Mouse (Mus musculus) C2C12 (cell line): Measurements from ENCODE around the gene Tbl1xr1.

ENCODE experiments used
- CEBPB ChIP-seq: IDR thresholded peaks from one replicate; pipeline ENCODE4 v1.6.1; 2011; ENCODE audit warnings: low read depth, mild to moderate bottlenecking, control low read depth, moderate library complexity
- CTCF ChIP-seq: IDR thresholded peaks from one replicate; pipeline ENCODE4 v1.5.1; 2011; ENCODE audit not compliant: control insufficient read depth, insufficient read depth, insufficient read length
- FOSL1 ChIP-seq: IDR thresholded peaks from one replicate; pipeline ENCODE4 v1.8.0; 2011; ENCODE audit warnings: mild to moderate bottlenecking, low read length; ENCODE audit not compliant: poor library complexity, insufficient read depth, severe bottlenecking
- MAX ChIP-seq: IDR thresholded peaks from one replicate; pipeline ENCODE4 v1.6.1; 2011; ENCODE audit warnings: mild to moderate bottlenecking, control low read depth
- MYOD1 ChIP-seq: IDR thresholded peaks from one replicate; pipeline ENCODE4 v1.6.1; 2011; ENCODE audit warnings: low read depth; ENCODE audit not compliant: control insufficient read depth, insufficient read length
- MYOG ChIP-seq: IDR thresholded peaks from one replicate; pipeline ENCODE4 v1.6.1; 2011; ENCODE audit not compliant: control insufficient read depth, insufficient read length; ENCODE audit errors: extremely low read depth
- USF1 ChIP-seq: IDR thresholded peaks from one replicate; pipeline ENCODE4 v1.6.1; 2011; ENCODE audit warnings: low read depth, mild to moderate bottlenecking, control low read depth, moderate library complexity

- TF ChIP-seq CTCF, result no peak
- no peak for TF ChIP-seq USF1
- TF ChIP-seq MYOD1, result no peak
- no peak for TF ChIP-seq MAX
- TF ChIP-seq MYOG, result no peak
- no peak for TF ChIP-seq CEBPB
- TF ChIP-seq FOSL1, result no peak
These were observed 950 bp upstream of the Tbl1xr1 start for GRCm38 (mm10) chr3:22075517-22075886.
